ENCODE assay signal across 10 mouse cellular contexts in genomic region chr2:167747164-167747843, GRCm38 (mm10). TPM values are rescaled to one million over a fixed set of nuclear protein-coding genes. Genes with fewer than 3 reads are reported as not detected.
DNase-seq lines count a peak whose midpoint lies in the region; ATAC-seq and TF ChIP-seq lines count a peak whose summit lies in the region.
"Had no signal": no experiment of that assay in that cellular context is flagged by ENCODE, and none has a peak within 500 bp of the region (broad histone marks: within the 10 kb centered on the region; RNA-seq: fewer than 3 reads in every experiment).

No protein-coding gene starts in this region.

- TF ChIP-seq POLR2A in brain, embryonic 14.5 days (IDR thresholded peaks at IDR 0.05; ENCODE audit: borderline replicate concordance, extremely low read depth, insufficient read depth, insufficient read length, poor library complexity, severe bottlenecking) = no peak

- no peak for TF ChIP-seq CTCF in brain, embryonic 14.5 days (IDR thresholded peaks at IDR 0.05; ENCODE audit: borderline replicate concordance, extremely low read depth, insufficient read depth, insufficient read length)

- H3K9ac ChIP-seq in forebrain, embryonic 16.5 days (replicated peaks; ENCODE audit: low read depth, low read length) = no peak overlapping the region
- H3K9ac ChIP-seq in intestine, embryonic 15.5 days = peak overlapping the region; percentile 14
- H3K9ac ChIP-seq: midbrain, embryonic 12.5 days had no signal

- H3K4me3 ChIP-seq in forebrain, embryonic 10.5 days = no peak overlapping the region
- no peak overlapping the region for H3K4me3 ChIP-seq in forebrain, embryonic 16.5 days (replicated peaks; ENCODE audit: low read length)
- no peak overlapping the region for H3K4me3 ChIP-seq in intestine, embryonic 15.5 days (replicated peaks)
- H3K4me3 ChIP-seq: midbrain, embryonic 12.5 days had no signal

- H3K4me2 ChIP-seq in forebrain, embryonic 16.5 days (ENCODE audit: low read length) = no peak overlapping the region
- H3K4me2 ChIP-seq in intestine, embryonic 15.5 days (replicated peaks) = no peak overlapping the region; the same call in 1 of the 2 replicates
- H3K4me2 ChIP-seq: midbrain, embryonic 12.5 days had no signal

- WGBS in forebrain, embryonic 10.5 days = 81% methylated on average over 13 of the region's 13 CpGs
- WGBS in forebrain, embryonic 16.5 days = 44% methylated on average over 13 of the region's 13 CpGs
- 53% methylated on average over 13 of the region's 13 CpGs for WGBS in intestine, embryonic 15.5 days

- no peaks in the 10 kb centered on the region for H3K9me3 ChIP-seq in forebrain, embryonic 10.5 days
- no peaks in the 10 kb centered on the region for H3K9me3 ChIP-seq in forebrain, embryonic 16.5 days (ENCODE audit: control insufficient read depth, low read length)
- no peaks in the 10 kb centered on the region for H3K9me3 ChIP-seq in intestine, embryonic 15.5 days
- H3K9me3 ChIP-seq: midbrain, embryonic 12.5 days had no signal

- H3K27ac ChIP-seq in forebrain, embryonic 10.5 days = peak overlapping the region; percentile 68
- H3K27ac ChIP-seq in forebrain, embryonic 16.5 days (ENCODE audit: low read length) = no peak overlapping the region
- H3K27ac ChIP-seq in intestine, embryonic 15.5 days = peak overlapping the region; percentile 81

- intact Hi-C loops in left cerebral cortex, postnatal 4 days (cut with DNase I) = no loop called here

- DNase-seq in forebrain, embryonic 10.5 days (ENCODE audit: extremely low spot score, low spot score) = no peak
- peak; percentile 51 for DNase-seq in brain, embryonic 14.5 days (ENCODE audit: low read depth)
- DNase-seq in lung, postnatal 4 days = peak; percentile 74 to 75
- DNase-seq in left cerebral cortex, postnatal 4 days = no peak
- no peak for DNase-seq in B cell, adult 2 months
- DNase-seq: spleen, adult 18-20 months had no signal

- H3K36me3 ChIP-seq in forebrain, embryonic 10.5 days (replicated peaks) = no peaks in the 10 kb centered on the region
- H3K36me3 ChIP-seq in forebrain, embryonic 16.5 days (ENCODE audit: control insufficient read depth, insufficient read depth) = no peaks in the 10 kb centered on the region
- H3K36me3 ChIP-seq in intestine, embryonic 15.5 days = no peaks in the 10 kb centered on the region
- H3K36me3 ChIP-seq: midbrain, embryonic 12.5 days had no signal

- no peaks in the 10 kb centered on the region for H3K27me3 ChIP-seq in forebrain, embryonic 10.5 days (ENCODE audit: poor library complexity, severe bottlenecking)
- H3K27me3 ChIP-seq in forebrain, embryonic 16.5 days (replicated peaks; ENCODE audit: control insufficient read depth, insufficient read depth, low read length) = no peaks in the 10 kb centered on the region
- H3K27me3 ChIP-seq in intestine, embryonic 15.5 days (replicated peaks) = no peaks in the 10 kb centered on the region
- H3K27me3 ChIP-seq: midbrain, embryonic 12.5 days had no signal

- peaks cover 39% of the 10 kb centered on the region for H3K4me1 ChIP-seq in forebrain, embryonic 10.5 days
- peaks cover 13% of the 10 kb centered on the region for H3K4me1 ChIP-seq in forebrain, embryonic 16.5 days (replicated peaks; ENCODE audit: control insufficient read depth, insufficient read depth, low read length)
- H3K4me1 ChIP-seq in intestine, embryonic 15.5 days (replicated peaks) = peaks cover 36% of the 10 kb centered on the region

- no peak for ATAC-seq in forebrain, embryonic 16.5 days
- ATAC-seq in intestine, embryonic 15.5 days = peak; percentile 94
- no peak for ATAC-seq in activated CD4-positive, CD25-positive, alpha-beta regulatory T cell, adult 4 months

RNA-seq across cellular contexts. Expression of gene Tmem189, which starts 57.7 kb away (rescaled TPM):
- 31.5 and 34.2 TPM in 2 replicates for polyA plus RNA-seq in forebrain, embryonic 10.5 days (2016; fragmentation: Nextera tagmentation; extraction: Ambion mirVana)
- polyA plus RNA-seq in forebrain, embryonic 16.5 days (2015; fragmentation: Nextera tagmentation; extraction: Ambion mirVana) = 30.2 and 30.6 TPM in 2 replicates
- 51.2 and 57.2 TPM in 2 replicates for polyA plus RNA-seq in brain, embryonic 14.5 days (2012; rRNA removed)
- 35.1 and 38.6 TPM in 2 replicates for polyA plus RNA-seq in intestine, embryonic 15.5 days (2015; fragmentation: Nextera tagmentation; extraction: Ambion mirVana)
- polyA plus RNA-seq in activated CD4-positive, CD25-positive, alpha-beta regulatory T cell, adult 4 months (2017; shearing (Covaris generic)) = 10 to 100 TPM; 12.6 to 13.5 TPM
- 10 to 100 TPM; 37.6 to 39.2 TPM for total RNA-seq in left cerebral cortex, postnatal 4 days (2021)

RNA-seq across cellular contexts. Expression of gene Cebpb, which starts 58.6 kb away (rescaled TPM):
- 0.33 and 0.44 TPM in 2 replicates for polyA plus RNA-seq in forebrain, embryonic 10.5 days (2016; fragmentation: Nextera tagmentation; extraction: Ambion mirVana)
- polyA plus RNA-seq in forebrain, embryonic 16.5 days (2015; fragmentation: Nextera tagmentation; extraction: Ambion mirVana) = 0.32 and 0.56 TPM in 2 replicates
- polyA plus RNA-seq in brain, embryonic 14.5 days (2012; rRNA removed) = 5.8 and 6.5 TPM in 2 replicates
- 22.5 and 24.3 TPM in 2 replicates for polyA plus RNA-seq in intestine, embryonic 15.5 days (2015; fragmentation: Nextera tagmentation; extraction: Ambion mirVana)
- polyA plus RNA-seq in activated CD4-positive, CD25-positive, alpha-beta regulatory T cell, adult 4 months (2017; shearing (Covaris generic)) = 1 to 10 TPM in 1 of 2 experiments, under 1 TPM in 1; 0.32 to 2.6 TPM
- total RNA-seq in left cerebral cortex, postnatal 4 days (2021) = 1 to 10 TPM; 3.8 to 5.5 TPM

Comparison
In these comparisons a context has a peak if more than half of its experiments do, and no peak if none do; other contexts are left out.
1. DNase-seq: peak in brain, embryonic 14.5 days (single experiment) and lung, postnatal 4 days (2 of 2); none in forebrain, embryonic 10.5 days (single experiment), left cerebral cortex, postnatal 4 days (single experiment) and B cell, adult 2 months (0 of 2).